Mouse (Mus musculus): ENCODE data around the gene Rhof. TPM values are rescaled to one million over a fixed set of nuclear protein-coding genes. Genes with fewer than 3 reads are reported as not detected.
A peak's percentile ranks its signal among the peaks of the same experiment; 100 is the strongest.

The Rhof gene
- polyA plus RNA-seq, 1 experiment from 2014 or later = 5.6 TPM

- Histone ChIP-seq H3K36me3 (peaks cover 12% of the 10 kb centered on the region), H3K27ac (no peak overlapping the region), H3K4me2 (no peak overlapping the region), H3K9me3 (no peaks in the 10 kb centered on the region), H3K4me1 (no peaks in the 10 kb centered on the region), H3K4me3 (no peak overlapping the region), H3K27me3 (no peaks in the 10 kb centered on the region), H3K9ac (no peak overlapping the region)
- no peak for ATAC-seq (ENCODE audit: insufficient number of reproducible peaks, insufficient read depth, low FRiP score, low TSS enrichment, low read depth)
- 90% methylated on average over 8 of the region's 8 CpGs for WGBS
These were observed 36.2 kb downstream of the Rhof start for GRCm38 (mm10) chr5:123096299-123096698.

GRCm38 (mm10) chr5:123094238-123094991 is 38.1 kb downstream of the Rhof start:
- Histone ChIP-seq H3K27ac (no peak overlapping the region), H3K4me2 (no peak overlapping the region), H3K9me3 (no peaks in the 10 kb centered on the region), H3K9ac (no peak overlapping the region), H3K4me3 (no peak overlapping the region), H3K27me3 (no peaks in the 10 kb centered on the region), H3K36me3 (peaks cover 3% of the 10 kb centered on the region), H3K4me1 (no peaks in the 10 kb centered on the region)
- no peak for ATAC-seq (ENCODE audit: insufficient number of reproducible peaks, insufficient read depth, low FRiP score, low TSS enrichment, low read depth)
- WGBS = 83% methylated on average over 25 of the region's 25 CpGs

GRCm38 (mm10) chr5:123093077-123093633 is 39.3 kb downstream of the Rhof start:
- Histone ChIP-seq H3K4me3 (no peak overlapping the region), H3K27me3 (no peaks in the 10 kb centered on the region), H3K9ac (no peak overlapping the region), H3K36me3 (no peaks in the 10 kb centered on the region), H3K27ac (no peak overlapping the region), H3K4me1 (no peaks in the 10 kb centered on the region), H3K9me3 (no peaks in the 10 kb centered on the region), H3K4me2 (no peak overlapping the region)
- ATAC-seq (ENCODE audit: insufficient number of reproducible peaks, insufficient read depth, low FRiP score, low TSS enrichment, low read depth) = no peak
- 83% methylated on average over 14 of the region's 14 CpGs for WGBS

- ATAC-seq (ENCODE audit: insufficient number of reproducible peaks, insufficient read depth, low FRiP score, low TSS enrichment, low read depth) = no peak
- no peaks in the 10 kb centered on the region for H3K9me3 ChIP-seq
- no peaks in the 10 kb centered on the region for H3K4me1 ChIP-seq
- WGBS = 85% methylated on average over 10 of the region's 10 CpGs
- no peaks in the 10 kb centered on the region for H3K27me3 ChIP-seq
- H3K4me2 ChIP-seq = no peak overlapping the region
- H3K36me3 ChIP-seq = no peaks in the 10 kb centered on the region
- no peak overlapping the region for H3K9ac ChIP-seq
- H3K27ac ChIP-seq = no peak overlapping the region
- no peak overlapping the region for H3K4me3 ChIP-seq
These were observed 41.8 kb downstream of the Rhof start for GRCm38 (mm10) chr5:123090560-123091306.

- Histone ChIP-seq H3K9me3 (no peaks in the 10 kb centered on the region), H3K27me3 (no peaks in the 10 kb centered on the region), H3K9ac (no peak overlapping the region), H3K4me2 (no peak overlapping the region), H3K4me1 (no peaks in the 10 kb centered on the region), H3K27ac (no peak overlapping the region), H3K4me3 (no peak overlapping the region), H3K36me3 (no peaks in the 10 kb centered on the region)
- ATAC-seq (ENCODE audit: insufficient number of reproducible peaks, insufficient read depth, low FRiP score, low TSS enrichment, low read depth) = no peak
- 90% methylated on average over 4 of the region's 4 CpGs for WGBS
These were observed 43.7 kb downstream of the Rhof start for GRCm38 (mm10) chr5:123088784-123089183.

- Histone ChIP-seq H3K27me3 (no peaks in the 10 kb centered on the region), H3K4me1 (no peaks in the 10 kb centered on the region), H3K36me3 (no peaks in the 10 kb centered on the region), H3K27ac (no peak overlapping the region), H3K9me3 (no peaks in the 10 kb centered on the region), H3K4me3 (no peak overlapping the region), H3K9ac (no peak overlapping the region), H3K4me2 (no peak overlapping the region)
- no peak for ATAC-seq (ENCODE audit: insufficient number of reproducible peaks, insufficient read depth, low FRiP score, low TSS enrichment, low read depth)
- WGBS = 75% methylated on average over 2 of the region's 2 CpGs
These were observed 46.0 kb downstream of the Rhof start for GRCm38 (mm10) chr5:123086501-123086900.

- H3K4me3 ChIP-seq = no peak overlapping the region
- peaks cover 3% of the 10 kb centered on the region; the same call in 1 of the 2 replicates for H3K4me1 ChIP-seq
- no peaks in the 10 kb centered on the region for H3K9me3 ChIP-seq
- no peaks in the 10 kb centered on the region for H3K27me3 ChIP-seq
- no peak for ATAC-seq (ENCODE audit: insufficient number of reproducible peaks, insufficient read depth, low FRiP score, low TSS enrichment, low read depth)
- H3K36me3 ChIP-seq = no peaks in the 10 kb centered on the region
- H3K27ac ChIP-seq = no peak overlapping the region
- 61% methylated on average over 13 of the region's 13 CpGs for WGBS
- no peak overlapping the region for H3K9ac ChIP-seq
- H3K4me2 ChIP-seq = no peak overlapping the region
These were observed 49.0 kb downstream of the Rhof start for GRCm38 (mm10) chr5:123083340-123084050.

- Histone ChIP-seq H3K4me1 (peaks cover 21% of the 10 kb centered on the region), H3K4me3 (no peak overlapping the region), H3K9ac (no peak overlapping the region), H3K4me2 (no peak overlapping the region), H3K9me3 (no peaks in the 10 kb centered on the region), H3K27ac (no peak overlapping the region), H3K27me3 (no peaks in the 10 kb centered on the region), H3K36me3 (no peaks in the 10 kb centered on the region)
- no peak for ATAC-seq (ENCODE audit: insufficient number of reproducible peaks, insufficient read depth, low FRiP score, low TSS enrichment, low read depth)
- 95% methylated on average over 13 of the region's 13 CpGs for WGBS
These were observed 52.0 kb downstream of the Rhof start for GRCm38 (mm10) chr5:123080510-123080909.

- Histone ChIP-seq H3K36me3 (no peaks in the 10 kb centered on the region), H3K27ac (0 out of 2 replicates have a peak overlapping the region, but pooled peaks have one; percentile 29), H3K4me2 (no peak overlapping the region), H3K27me3 (no peaks in the 10 kb centered on the region), H3K4me3 (no peak overlapping the region), H3K4me1 (peaks cover 24% of the 10 kb centered on the region), H3K9me3 (no peaks in the 10 kb centered on the region), H3K9ac (no peak overlapping the region)
- WGBS = 49% methylated on average over 8 of the region's 8 CpGs
- no peak for ATAC-seq (ENCODE audit: insufficient number of reproducible peaks, insufficient read depth, low FRiP score, low TSS enrichment, low read depth)
These were observed 52.5 kb downstream of the Rhof start for GRCm38 (mm10) chr5:123080041-123080440.

GRCm38 (mm10) chr5:123079568-123079967 is 52.9 kb downstream of the Rhof start:
- ATAC-seq (ENCODE audit: insufficient number of reproducible peaks, insufficient read depth, low FRiP score, low TSS enrichment, low read depth) = no peak
- no peak overlapping the region for H3K4me3 ChIP-seq
- H3K9ac ChIP-seq = 0 out of 2 replicates have a peak overlapping the region, but pooled peaks have one; percentile 7
- peaks cover 24% of the 10 kb centered on the region for H3K4me1 ChIP-seq
- WGBS = 86% methylated on average over 1 of the region's 1 CpGs
- no peaks in the 10 kb centered on the region for H3K27me3 ChIP-seq
- H3K36me3 ChIP-seq = no peaks in the 10 kb centered on the region
- H3K27ac ChIP-seq = 0 out of 2 replicates have a peak overlapping the region, but pooled peaks have one; percentile 29
- no peaks in the 10 kb centered on the region for H3K9me3 ChIP-seq
- H3K4me2 ChIP-seq = no peak overlapping the region

Data from embryonic facial prominence, embryonic 13.5 days (tissue).